Mouse (Mus musculus) midbrain, embryonic 12.5 days (tissue): Measurements from ENCODE around the gene Prex1. TPM values are rescaled to one million over a fixed set of nuclear protein-coding genes. Genes with fewer than 3 reads are reported as not detected.

Experiments used
- ATAC-seq: fragments of 200-750 bp; cut with Nextera tagmentation; 2 replicates; pipeline ENCODE4 v1.8.0; 2017; ENCODE audit warnings: low read depth, moderate TSS enrichment, moderate library complexity; ENCODE audit not compliant: low FRiP score
- H3K27ac ChIP-seq: fragments of 300-500 bp; sonication (generic); replicated peaks from 2 replicates; pipeline ENCODE4 v1.5.1; 2016; ENCODE audit warnings: mild to moderate bottlenecking
- H3K27me3 ChIP-seq: fragments of 300-500 bp; sonication (generic); 2 replicates; pipeline ENCODE4 v1.6.1; 2016; ENCODE audit warnings: mild to moderate bottlenecking
- H3K36me3 ChIP-seq: fragments of 300-500 bp; sonication (generic); 2 replicates; pipeline ENCODE4 v1.6.1; 2016
- H3K4me1 ChIP-seq: fragments of 300-500 bp; sonication (generic); 2 replicates; pipeline ENCODE4 v1.6.1; 2016
- H3K4me2 ChIP-seq: fragments of 300-500 bp; sonication (generic); replicated peaks from 2 replicates; pipeline ENCODE4 v1.6.1; 2016; ENCODE audit warnings: mild to moderate bottlenecking, moderate library complexity
- H3K4me3 ChIP-seq: fragments of 300-500 bp; sonication (generic); 2 replicates; pipeline ENCODE4 v1.5.1; 2016; ENCODE audit warnings: mild to moderate bottlenecking
- H3K9ac ChIP-seq: fragments of 300-500 bp; sonication (generic); replicated peaks from 2 replicates; pipeline ENCODE4 v1.6.1; 2016; ENCODE audit warnings: mild to moderate bottlenecking, moderate library complexity
- H3K9me3 ChIP-seq: fragments of 300-500 bp; sonication (generic); 2 replicates; pipeline ENCODE4 v1.6.1; 2016; ENCODE audit warnings: mild to moderate bottlenecking
- WGBS: fragments of 180-500 bp; shearing (Covaris S2); methylation state at CpG from one replicate; pipeline ENCODE4 v1.1.7; 2016; 5-methylcytosine and 5-hydroxymethylcytosine counted together
- polyA plus RNA-seq: library from polyadenylated mRNA; unstranded; fragments of >200 nt; fragmentation: Nextera tagmentation; extraction: Ambion mirVana; gene quantifications from 2 replicates; pipeline ENCODE4 v1.2.1, GENCODE M21; 2016

The Prex1 gene
- polyA plus RNA-seq, 1 experiment from 2014 or later, result 26.2 TPM

DNA sequence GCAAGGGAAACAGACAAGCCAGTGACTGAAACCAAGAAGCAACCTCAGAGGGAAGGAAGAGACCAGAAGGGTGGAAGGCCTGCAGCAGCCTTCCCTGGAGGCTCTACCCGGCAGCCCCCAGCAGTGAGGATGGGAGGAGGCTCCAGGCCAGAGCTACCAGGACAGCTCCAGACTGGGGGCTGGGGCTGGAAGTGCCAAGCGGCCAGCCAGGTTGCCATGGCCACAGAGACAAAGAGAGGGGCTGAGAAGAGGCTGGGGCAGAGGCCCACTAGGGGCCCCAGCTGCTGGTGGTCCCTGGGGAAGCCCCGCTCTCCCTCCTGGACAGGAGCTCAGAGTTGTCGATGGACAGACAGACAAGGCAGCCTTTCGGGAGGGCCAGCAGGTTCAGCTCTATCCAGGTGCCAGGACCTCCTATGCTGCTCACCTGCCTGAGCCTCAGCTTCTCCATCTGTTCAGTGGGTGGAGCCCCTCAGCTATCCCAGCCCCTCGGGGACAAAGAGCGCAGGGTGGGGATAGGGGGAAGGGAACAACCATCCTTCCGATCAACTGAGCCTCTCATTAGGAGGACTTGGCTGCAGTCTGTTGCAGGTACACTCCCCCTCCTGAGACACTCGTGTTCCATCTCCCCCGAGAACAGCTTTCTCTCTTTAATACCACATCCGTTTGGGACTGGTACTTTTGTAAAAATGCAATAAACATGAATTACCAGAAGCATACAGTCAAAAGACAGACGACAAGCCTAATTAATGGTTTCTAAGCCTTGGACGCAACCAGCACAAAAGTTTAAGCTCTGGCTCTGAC is 34.5 kb downstream of the Prex1 start:
- Histone ChIP-seq H3K27me3 (no peaks in the 10 kb centered on the region), H3K27ac (peak overlapping the region; percentile 82), H3K36me3 (no peaks in the 10 kb centered on the region), H3K4me2 (peak overlapping the region; percentile 23), H3K4me3 (no peak overlapping the region), H3K9me3 (no peaks in the 10 kb centered on the region), H3K4me1 (peaks cover 78% of the 10 kb centered on the region), H3K9ac (no peak overlapping the region)
- WGBS, result 11% methylated on average over 13 of the region's 13 CpGs
- ATAC-seq, result peak; percentile 89

- H3K4me1 ChIP-seq, result peaks cover 62% of the 10 kb centered on the region
- no peak overlapping the region for H3K4me3 ChIP-seq
- no peak overlapping the region for H3K9ac ChIP-seq
- H3K4me2 ChIP-seq, result no peak overlapping the region
- H3K27me3 ChIP-seq, result no peaks in the 10 kb centered on the region
- no peaks in the 10 kb centered on the region for H3K9me3 ChIP-seq
- ATAC-seq, result no peak
- no peaks in the 10 kb centered on the region for H3K36me3 ChIP-seq
- 86% methylated on average over 11 of the region's 11 CpGs for WGBS
- H3K27ac ChIP-seq, result peak overlapping the region; percentile 32
These were observed 36.7 kb downstream of the Prex1 start for GRCm38 (mm10) chr2:166676933-166677332.

DNA sequence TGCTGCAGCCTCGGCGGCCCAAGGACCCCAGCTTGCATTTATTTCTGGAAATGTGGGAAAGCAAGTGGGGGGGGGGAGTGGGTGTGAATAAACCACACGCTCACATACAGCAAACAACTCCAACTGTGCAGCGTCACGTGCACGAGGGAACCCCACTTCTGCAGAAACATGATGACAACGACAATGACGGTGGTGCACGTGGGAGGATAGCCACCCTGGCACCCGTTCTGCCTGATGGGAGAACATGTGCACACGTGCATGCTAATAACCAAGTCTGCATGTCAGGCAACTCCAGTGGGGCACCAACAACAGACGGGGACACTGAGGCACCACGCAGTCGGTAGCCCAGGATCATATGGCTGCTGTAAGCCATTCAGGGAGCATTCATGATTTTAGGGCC is 37.1 kb downstream of the Prex1 start:
- Histone ChIP-seq H3K4me1 (peaks cover 66% of the 10 kb centered on the region), H3K4me2 (0 out of 2 replicates have a peak overlapping the region, but pooled peaks have one; percentile 7), H3K36me3 (no peaks in the 10 kb centered on the region), H3K4me3 (no peak overlapping the region), H3K27me3 (no peaks in the 10 kb centered on the region), H3K27ac (peak overlapping the region; percentile 58), H3K9ac (peak overlapping the region; percentile 32; the same call in 1 of the 2 replicates), H3K9me3 (no peaks in the 10 kb centered on the region)
- WGBS, result 75% methylated on average over 14 of the region's 14 CpGs
- ATAC-seq, result no peak

DNA sequence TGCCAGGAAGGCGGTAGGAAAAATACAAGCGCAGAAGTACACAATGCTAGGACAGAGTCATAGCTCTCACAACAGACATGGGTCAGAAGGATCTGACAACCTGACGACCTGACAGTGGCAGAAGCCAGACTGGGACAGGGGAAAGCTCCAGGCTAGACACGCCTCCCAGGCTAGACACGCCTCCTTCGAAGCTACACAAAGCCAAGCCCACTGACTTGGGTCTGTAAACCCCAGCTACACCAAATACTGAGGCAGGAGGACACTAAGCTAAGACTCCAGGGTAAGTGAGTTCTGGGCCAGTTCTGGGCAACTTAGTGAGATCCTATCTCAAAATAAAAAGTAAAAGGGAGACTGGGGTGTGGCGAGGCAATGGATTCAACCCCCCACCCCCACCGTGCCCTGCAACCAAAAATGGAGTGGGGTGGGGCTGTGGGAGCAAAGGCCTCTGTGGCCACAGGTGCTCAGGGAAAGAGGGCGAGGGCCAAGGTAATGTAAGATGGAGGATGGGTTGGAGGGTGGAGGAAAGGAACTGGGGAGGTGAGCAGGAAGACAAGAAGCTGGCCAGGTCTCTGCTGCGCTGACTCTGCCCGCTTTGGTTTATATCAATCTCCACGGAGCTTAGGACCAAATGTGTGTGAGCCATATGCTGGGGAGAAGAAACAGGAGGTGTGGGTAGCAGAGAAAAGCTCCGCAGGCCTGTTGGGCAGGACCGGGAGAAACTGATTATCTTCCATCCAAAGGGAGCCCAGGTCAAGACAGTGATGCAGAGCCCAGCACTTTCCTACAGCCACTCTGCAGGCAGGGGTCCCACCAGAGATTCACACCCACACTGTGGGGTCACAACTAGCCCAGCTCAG is 37.8 kb downstream of the Prex1 start:
- peak overlapping the region; percentile 58 for H3K27ac ChIP-seq
- H3K9ac ChIP-seq, result peak overlapping the region; percentile 32
- no peaks in the 10 kb centered on the region for H3K36me3 ChIP-seq
- peaks cover 73% of the 10 kb centered on the region for H3K4me1 ChIP-seq
- peak overlapping the region; percentile 7 for H3K4me2 ChIP-seq
- no peak overlapping the region for H3K4me3 ChIP-seq
- no peak for ATAC-seq
- WGBS, result 43% methylated on average over 14 of the region's 14 CpGs
- no peaks in the 10 kb centered on the region for H3K9me3 ChIP-seq
- H3K27me3 ChIP-seq, result no peaks in the 10 kb centered on the region

- Histone ChIP-seq H3K4me3 (no peak overlapping the region), H3K4me2 (no peak overlapping the region), H3K27ac (peak overlapping the region; percentile 58), H3K9me3 (no peaks in the 10 kb centered on the region), H3K27me3 (no peaks in the 10 kb centered on the region), H3K9ac (no peak overlapping the region), H3K4me1 (peaks cover 75% of the 10 kb centered on the region), H3K36me3 (no peaks in the 10 kb centered on the region)
- WGBS, result 5% methylated on average over 12 of the region's 12 CpGs
- no peak for ATAC-seq
These were observed 38.9 kb downstream of the Prex1 start for GRCm38 (mm10) chr2:166674693-166675092.

- Histone ChIP-seq H3K4me1 (peaks cover 75% of the 10 kb centered on the region), H3K27me3 (no peaks in the 10 kb centered on the region), H3K9ac (no peak overlapping the region), H3K36me3 (no peaks in the 10 kb centered on the region), H3K9me3 (no peaks in the 10 kb centered on the region), H3K27ac (0 out of 2 replicates have a peak overlapping the region, but pooled peaks have one; percentile 4), H3K4me2 (no peak overlapping the region), H3K4me3 (no peak overlapping the region)
- ATAC-seq, result no peak
- 86% methylated on average over 12 of the region's 12 CpGs for WGBS
These were observed 39.7 kb downstream of the Prex1 start for GRCm38 (mm10) chr2:166673951-166674350.

DNA sequence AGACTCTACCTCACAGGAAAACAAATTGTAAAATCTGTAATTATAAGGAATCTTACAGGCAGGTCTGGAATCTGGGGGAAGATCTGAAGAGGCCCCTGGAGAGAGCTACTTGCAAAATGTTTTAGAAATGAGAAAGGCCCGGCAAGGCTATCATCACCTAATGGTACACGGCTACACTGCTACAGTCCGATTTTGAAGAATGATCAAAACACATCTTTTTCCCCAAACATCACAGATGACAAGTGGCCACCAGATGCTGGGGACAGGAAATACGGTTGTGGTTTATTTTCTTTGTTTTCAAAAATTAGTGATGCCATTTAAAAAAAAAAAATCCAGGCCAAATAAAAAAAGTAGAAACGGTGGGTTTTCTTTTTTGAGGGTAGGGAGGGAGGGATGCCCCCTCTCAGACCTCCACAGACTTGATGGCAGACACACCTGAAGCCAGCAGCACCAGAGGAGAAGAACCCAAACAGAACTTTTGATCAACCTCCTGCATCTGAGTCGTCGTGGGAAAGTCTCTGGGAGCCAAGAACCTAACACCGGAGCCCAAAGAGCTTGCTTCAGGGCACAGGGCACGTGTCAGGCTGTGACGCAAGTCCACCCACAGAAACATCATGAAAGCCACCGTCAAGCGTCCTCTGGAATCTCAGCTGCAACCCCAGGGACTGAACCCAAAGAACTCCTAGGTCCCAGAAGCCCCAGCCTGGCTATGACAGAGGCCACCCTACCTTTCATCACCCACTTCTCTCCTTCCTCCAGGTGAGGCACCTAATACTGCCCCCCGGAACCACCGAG is 41.3 kb downstream of the Prex1 start:
- no peak overlapping the region for H3K9ac ChIP-seq
- H3K27ac ChIP-seq, result peak overlapping the region; percentile 71; the same call in 1 of the 2 replicates
- WGBS, result 86% methylated on average over 14 of the region's 14 CpGs

GRCm38 (mm10) chr2:166671614-166672013 is 42.0 kb downstream of the Prex1 start:
- Histone ChIP-seq H3K27me3 (no peaks in the 10 kb centered on the region), H3K4me3 (no peak overlapping the region), H3K9me3 (no peaks in the 10 kb centered on the region), H3K9ac (no peak overlapping the region), H3K36me3 (no peaks in the 10 kb centered on the region), H3K27ac (peak overlapping the region; percentile 71), H3K4me1 (peaks cover 77% of the 10 kb centered on the region), H3K4me2 (no peak overlapping the region)
- no peak for ATAC-seq
- WGBS, result 88% methylated on average over 14 of the region's 14 CpGs

More for the DNA sequence above, 41.3 kb downstream of the Prex1 start:
- H3K4me2 ChIP-seq, result no peak overlapping the region
- H3K36me3 ChIP-seq, result no peaks in the 10 kb centered on the region
- peaks cover 80% of the 10 kb centered on the region for H3K4me1 ChIP-seq
- H3K9me3 ChIP-seq, result no peaks in the 10 kb centered on the region
- H3K4me3 ChIP-seq, result no peak overlapping the region
- no peak for ATAC-seq
- H3K27me3 ChIP-seq, result no peaks in the 10 kb centered on the region

GRCm38 (mm10) chr2:166671019-166671418 is 42.6 kb downstream of the Prex1 start:
- H3K9me3 ChIP-seq, result no peaks in the 10 kb centered on the region
- 5% methylated on average over 8 of the region's 8 CpGs for WGBS
- H3K4me2 ChIP-seq, result no peak overlapping the region
- peaks cover 71% of the 10 kb centered on the region for H3K4me1 ChIP-seq
- H3K36me3 ChIP-seq, result no peaks in the 10 kb centered on the region
- no peaks in the 10 kb centered on the region for H3K27me3 ChIP-seq
- ATAC-seq, result peak; percentile 67
- no peak overlapping the region for H3K9ac ChIP-seq
- H3K27ac ChIP-seq, result peak overlapping the region; percentile 71
- no peak overlapping the region for H3K4me3 ChIP-seq

- no peak overlapping the region for H3K27ac ChIP-seq
- WGBS, result 78% methylated on average over 9 of the region's 9 CpGs
These were observed 43.7 kb downstream of the Prex1 start for GRCm38 (mm10) chr2:166669922-166670321.

GRCm38 (mm10) chr2:166667790-166668695 is 45.6 kb downstream of the Prex1 start:
- WGBS, result 34% methylated on average over 22 of the region's 22 CpGs
- H3K36me3 ChIP-seq, result no peaks in the 10 kb centered on the region
- H3K9ac ChIP-seq, result no peak overlapping the region
- H3K4me2 ChIP-seq, result no peak overlapping the region
- H3K27me3 ChIP-seq, result no peaks in the 10 kb centered on the region
- 0 out of 2 replicates have a peak, but pooled peaks have one; percentile 44 for ATAC-seq
- H3K27ac ChIP-seq, result peak overlapping the region; percentile 69
- H3K9me3 ChIP-seq, result no peaks in the 10 kb centered on the region
- H3K4me3 ChIP-seq, result no peak overlapping the region
- H3K4me1 ChIP-seq, result peaks cover 71% of the 10 kb centered on the region

More at GRCm38 (mm10) chr2:166669922-166670321, 43.7 kb downstream of the Prex1 start:
- Histone ChIP-seq H3K9me3 (no peaks in the 10 kb centered on the region), H3K4me1 (peaks cover 62% of the 10 kb centered on the region), H3K4me3 (no peak overlapping the region), H3K9ac (no peak overlapping the region), H3K4me2 (no peak overlapping the region), H3K36me3 (no peaks in the 10 kb centered on the region), H3K27me3 (no peaks in the 10 kb centered on the region)
- ATAC-seq, result no peak
